Mouse (Mus musculus) liver, postnatal 0 days (tissue): ENCODE data around the gene Rhbdl2. TPM values are rescaled to one million over a fixed set of nuclear protein-coding genes. Genes with fewer than 3 reads are reported as not detected.
A peak's percentile ranks its signal among the peaks of the same experiment; 100 is the strongest.

Experiments used
- ATAC-seq: fragments of 200-750 bp; cut with Nextera tagmentation; 2 replicates; pipeline ENCODE4 v1.8.0; 2017; ENCODE audit warnings: mild to moderate bottlenecking, moderate library complexity
- DNase-seq: peaks from one replicate; pipeline ENCODE4 v3.0.0-alpha.2; 2016
- H3K27ac ChIP-seq: fragments of 300-500 bp; sonication (generic); 2 replicates; pipeline ENCODE4 v1.5.1; 2014; ENCODE audit warnings: antibody characterized with exemption, moderate library complexity, mild to moderate bottlenecking, low read depth
- H3K27me3 ChIP-seq: fragments of 300-500 bp; sonication (generic); 2 replicates; pipeline ENCODE4 v1.6.1; 2014; ENCODE audit warnings: low read length, control low read depth, mixed read lengths; ENCODE audit not compliant: insufficient read depth
- H3K36me3 ChIP-seq: fragments of 300-500 bp; sonication (generic); replicated peaks from 2 replicates; pipeline ENCODE4 v1.6.1; 2014; ENCODE audit warnings: mild to moderate bottlenecking, control low read depth, low read length, moderate library complexity, mixed read lengths; ENCODE audit not compliant: insufficient read depth
- H3K4me1 ChIP-seq: fragments of 300-500 bp; sonication (generic); 2 replicates; pipeline ENCODE4 v1.6.1; 2014; ENCODE audit warnings: antibody characterized with exemption, mild to moderate bottlenecking, control low read depth; ENCODE audit not compliant: insufficient read depth
- H3K4me2 ChIP-seq: fragments of 300-500 bp; sonication (generic); 2 replicates; pipeline ENCODE4 v1.6.1; 2014; ENCODE audit warnings: low read depth, mild to moderate bottlenecking, low read length, moderate library complexity, mixed read lengths
- H3K4me3 ChIP-seq: fragments of 300-500 bp; sonication (generic); 2 replicates; pipeline ENCODE4 v1.5.1; 2014; ENCODE audit warnings: low read depth, low read length
- H3K9ac ChIP-seq: fragments of 300-500 bp; sonication (generic); replicated peaks from 2 replicates; pipeline ENCODE4 v1.6.1; 2014; ENCODE audit warnings: mild to moderate bottlenecking, moderate library complexity
- H3K9me3 ChIP-seq: fragments of 300-500 bp; sonication (generic); 2 replicates; pipeline ENCODE4 v1.6.1; 2016; ENCODE audit warnings: mild to moderate bottlenecking, control low read depth, low read length, mixed read lengths
- CTCF ChIP-seq: sonication (generic); IDR thresholded peaks from 2 replicates; pipeline ENCODE4 v1.5.1; 2016; ENCODE audit warnings: antibody characterized with exemption, low read depth
- EP300 ChIP-seq: IDR thresholded peaks from 2 replicates; pipeline ENCODE4 v1.6.1; 2016; ENCODE audit warnings: antibody characterized with exemption, low read depth, mild to moderate bottlenecking
- WGBS: fragments of 180-500 bp; shearing (Covaris S2); extraction: QIAGEN DNeasy Blood & Tissue Kit; methylation state at CpG from one replicate; pipeline ENCODE4 v1.1.7; 2014; ENCODE audit not compliant: insufficient replicate concordance; 5-methylcytosine and 5-hydroxymethylcytosine counted together
- polyA plus RNA-seq: library from polyadenylated mRNA; unstranded; fragments of >200 nt; fragmentation: Nextera tagmentation; extraction: Ambion mirVana; gene quantifications from 2 replicates; pipeline ENCODE4 v1.2.1, GENCODE M21; 2015

Gene Rhbdl2
- polyA plus RNA-seq, 1 experiment from 2014 or later = not detected

DNA sequence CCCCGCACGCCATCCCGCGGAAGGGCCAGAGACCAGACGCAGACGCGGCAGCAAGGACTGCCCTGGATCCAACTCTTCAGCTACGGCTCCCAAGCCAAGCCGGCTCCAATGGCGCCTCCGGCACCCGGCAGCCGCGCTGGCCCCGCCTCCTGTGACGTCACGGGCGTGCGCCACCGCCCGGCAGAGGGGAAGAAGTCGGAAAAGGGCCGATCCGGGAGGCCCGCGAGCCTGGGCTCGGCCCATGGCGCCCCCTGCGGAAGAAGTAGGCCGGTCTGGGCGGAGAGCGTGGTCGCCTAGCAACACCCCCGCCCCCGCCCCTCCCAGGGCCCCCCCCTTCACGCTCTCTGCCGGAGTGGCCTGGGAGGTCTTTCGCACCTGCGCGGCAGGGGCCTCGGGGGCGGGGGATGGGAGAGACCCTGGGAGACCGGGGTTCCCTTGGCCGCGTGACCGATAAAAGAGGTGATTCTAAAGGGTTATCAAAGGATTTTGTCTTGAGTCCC is 37.5 kb upstream of the Rhbdl2 start, which contains the start of gene Akirin1:
Akirin1 (minus strand) TSS at position 194 of the 500 bp plus-strand sequence.
- DNase-seq (peak; percentile 98), ATAC-seq (peak; percentile 98)
- Histone ChIP-seq H3K4me1 (peaks cover 8% of the 10 kb centered on the region), H3K27me3 (no peaks in the 10 kb centered on the region), H3K9ac (peak within 1 kb of the TSS; percentile 91), H3K27ac (peak within 1 kb of the TSS; percentile 88), H3K4me3 (peak within 1 kb of the TSS; percentile 86), H3K4me2 (peak within 1 kb of the TSS; percentile 87), H3K9me3 (no peaks in the 10 kb centered on the region), H3K36me3 (0 out of 2 replicates have a peak, but pooled peaks cover 4% of the 10 kb centered on the region)
- WGBS = under 1% methylated on average over 36 of the region's 46 CpGs
- TF ChIP-seq EP300 = no peak
- peak; percentile 67 for TF ChIP-seq CTCF

DNA sequence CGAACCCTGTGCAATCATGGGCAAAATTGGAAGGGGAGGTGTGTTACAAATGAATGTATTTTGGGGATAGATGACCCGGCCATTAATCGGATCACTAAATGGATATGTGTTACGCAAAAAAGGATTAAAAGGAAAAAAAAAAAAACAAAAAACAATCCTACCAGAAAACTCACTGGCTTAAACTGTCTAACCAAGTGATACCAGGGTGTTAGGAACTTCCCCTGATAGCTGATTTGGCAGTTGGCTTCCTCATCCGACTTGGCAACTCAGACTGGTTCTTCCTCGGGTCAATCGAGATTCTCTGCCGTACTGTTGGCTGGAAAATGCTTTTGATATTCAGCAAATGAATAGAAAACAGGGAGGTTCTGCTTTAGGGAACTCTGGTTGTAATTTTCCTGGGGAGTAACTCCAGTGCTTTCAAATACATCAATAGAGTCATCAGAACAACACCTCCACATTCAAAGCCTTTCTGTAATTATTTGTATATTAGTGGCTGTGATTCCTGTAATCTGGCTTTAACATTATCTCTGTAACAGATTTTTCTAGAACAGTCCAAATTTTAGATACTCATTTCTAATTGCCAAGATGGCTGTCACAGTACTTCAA is 36.9 kb upstream of the Rhbdl2 start:
- DNase-seq (no peak), ATAC-seq (no peak)
- peak overlapping the region; percentile 86 for H3K4me3 ChIP-seq
- H3K9ac ChIP-seq = peak overlapping the region; percentile 91; the same call in 1 of the 2 replicates
- 0 out of 2 replicates have a peak, but pooled peaks cover 4% of the 10 kb centered on the region for H3K36me3 ChIP-seq
- peaks cover 8% of the 10 kb centered on the region for H3K4me1 ChIP-seq
- TF ChIP-seq CTCF = no peak
- TF ChIP-seq EP300 = no peak
- H3K27ac ChIP-seq = no peak overlapping the region
- WGBS = 1% methylated on average over 8 of the region's 8 CpGs
- peak overlapping the region; percentile 87 for H3K4me2 ChIP-seq
- H3K9me3 ChIP-seq = no peaks in the 10 kb centered on the region
- H3K27me3 ChIP-seq = no peaks in the 10 kb centered on the region

DNA sequence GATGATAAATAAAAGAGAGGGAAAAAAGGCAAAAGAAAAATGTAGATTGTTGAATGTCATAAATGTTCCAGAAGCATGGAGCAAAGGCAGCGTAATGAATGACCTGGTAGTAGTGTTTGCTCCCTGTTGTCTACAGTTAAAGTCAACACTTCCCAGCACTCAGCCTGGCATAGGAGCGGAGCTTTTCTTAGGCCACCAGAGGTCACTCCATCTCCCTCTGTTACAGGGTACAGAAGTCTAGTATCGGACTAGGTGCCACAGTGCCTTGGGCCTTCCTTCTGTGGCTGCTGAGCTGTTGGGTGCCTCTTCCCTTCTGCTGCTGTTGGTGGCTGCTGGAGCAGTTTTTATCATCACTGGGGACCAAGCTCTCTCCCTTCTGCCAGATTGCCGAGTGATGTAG is 29.4 kb upstream of the Rhbdl2 start:
- no peak for TF ChIP-seq EP300
- TF ChIP-seq CTCF = peak; percentile 55
- ATAC-seq = peak; percentile 29; the same call in 1 of the 2 replicates
- H3K4me2 ChIP-seq = no peak overlapping the region

DNA sequence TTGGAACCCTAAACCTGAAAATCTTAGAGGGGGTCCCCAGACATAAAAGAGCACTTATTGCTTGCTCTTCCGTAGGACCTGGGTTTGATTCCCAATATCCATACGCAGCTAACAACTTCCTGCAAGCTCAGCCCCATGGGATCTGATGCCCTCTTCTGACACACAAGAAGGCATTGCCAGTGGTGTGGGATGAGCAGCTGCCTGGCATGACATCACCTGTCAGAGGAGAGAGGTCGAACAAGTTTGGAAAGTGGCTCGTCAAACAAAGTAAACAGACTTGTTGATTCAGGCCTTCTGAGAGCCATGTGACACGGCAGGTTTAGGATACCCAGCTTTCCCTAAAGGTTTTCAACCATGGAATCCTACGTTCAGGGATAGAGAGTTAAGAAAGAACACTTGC is 22.6 kb upstream of the Rhbdl2 start:
- ATAC-seq (peak; percentile 88), DNase-seq (peak; percentile 19)
- H3K36me3 ChIP-seq = no peaks in the 10 kb centered on the region
- H3K4me1 ChIP-seq = no peaks in the 10 kb centered on the region
- H3K27ac ChIP-seq = no peak overlapping the region
- H3K9ac ChIP-seq = no peak overlapping the region
- H3K9me3 ChIP-seq = no peaks in the 10 kb centered on the region
- WGBS = 63% methylated on average over 6 of the region's 6 CpGs
- no peaks in the 10 kb centered on the region for H3K27me3 ChIP-seq
- no peak overlapping the region for H3K4me3 ChIP-seq
- no peak overlapping the region for H3K4me2 ChIP-seq
- TF ChIP-seq CTCF (no peak), EP300 (no peak)

More for the DNA sequence above, 29.4 kb upstream of the Rhbdl2 start:
- DNase-seq = no peak
- H3K4me3 ChIP-seq = no peak overlapping the region
- no peaks in the 10 kb centered on the region for H3K4me1 ChIP-seq
- 49% methylated on average over 4 of the region's 4 CpGs for WGBS
- H3K27ac ChIP-seq = no peak overlapping the region
- H3K9ac ChIP-seq = no peak overlapping the region
- H3K27me3 ChIP-seq = no peaks in the 10 kb centered on the region
- no peaks in the 10 kb centered on the region for H3K36me3 ChIP-seq
- H3K9me3 ChIP-seq = no peaks in the 10 kb centered on the region

DNA sequence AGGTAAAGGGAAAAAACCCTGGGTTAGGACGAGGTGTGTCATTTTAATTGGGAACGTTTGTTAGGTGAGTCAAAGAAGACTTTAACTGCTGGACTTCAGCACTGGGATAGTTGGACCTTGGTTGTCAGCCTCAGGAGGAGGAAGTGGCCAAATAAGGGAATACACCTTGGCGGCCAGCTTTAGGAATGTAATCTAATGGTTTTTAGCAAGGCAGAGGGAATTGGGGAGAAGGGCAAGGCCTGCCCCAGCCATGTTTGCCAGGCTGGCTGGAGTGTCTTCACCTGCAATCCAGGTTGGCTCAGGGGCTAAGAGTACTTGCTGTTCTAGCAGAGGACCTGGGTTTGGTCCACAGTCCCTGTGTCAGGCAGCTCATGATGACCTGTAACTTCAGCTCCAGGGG is 19.9 kb upstream of the Rhbdl2 start:
- no peaks in the 10 kb centered on the region for H3K36me3 ChIP-seq
- no peaks in the 10 kb centered on the region for H3K4me1 ChIP-seq
- H3K9ac ChIP-seq = no peak overlapping the region
- 65% methylated on average over 3 of the region's 3 CpGs for WGBS
- no peak overlapping the region for H3K4me2 ChIP-seq
- no peaks in the 10 kb centered on the region for H3K9me3 ChIP-seq
- DNase-seq (no peak), ATAC-seq (no peak)
- H3K27me3 ChIP-seq = no peaks in the 10 kb centered on the region
- TF ChIP-seq EP300 (no peak), CTCF (no peak)
- no peak overlapping the region for H3K27ac ChIP-seq
- H3K4me3 ChIP-seq = no peak overlapping the region

DNA sequence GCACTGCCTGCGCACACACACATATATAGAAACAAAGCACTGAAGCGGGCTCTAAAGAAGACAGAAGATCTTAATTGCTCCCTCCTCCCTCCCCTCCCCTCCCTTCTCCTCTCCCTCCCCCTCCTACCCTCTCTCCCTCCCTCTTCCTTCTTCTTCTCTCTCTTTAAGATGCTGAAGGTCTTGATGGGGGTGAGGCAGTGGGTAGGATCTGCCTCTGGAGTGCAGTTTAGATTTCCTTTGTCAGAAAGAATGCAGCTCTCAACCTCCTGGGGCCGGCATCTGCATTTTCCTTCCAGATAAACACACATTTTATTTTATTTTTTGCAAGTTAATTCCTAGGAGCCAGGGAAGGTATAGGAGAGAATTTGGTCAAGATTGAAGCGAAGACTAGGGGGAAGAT is 19.4 kb upstream of the Rhbdl2 start:
- H3K27me3 ChIP-seq = no peaks in the 10 kb centered on the region
- no peak overlapping the region for H3K4me3 ChIP-seq
- no peaks in the 10 kb centered on the region for H3K9me3 ChIP-seq
- no peak overlapping the region for H3K9ac ChIP-seq
- WGBS = 69% methylated on average over 4 of the region's 4 CpGs
- DNase-seq = no peak
- no peak for TF ChIP-seq EP300
- no peak for TF ChIP-seq CTCF
- H3K4me1 ChIP-seq = no peaks in the 10 kb centered on the region
- H3K36me3 ChIP-seq = no peaks in the 10 kb centered on the region
- H3K27ac ChIP-seq = no peak overlapping the region
- no peak overlapping the region for H3K4me2 ChIP-seq
- no peak for ATAC-seq

DNA sequence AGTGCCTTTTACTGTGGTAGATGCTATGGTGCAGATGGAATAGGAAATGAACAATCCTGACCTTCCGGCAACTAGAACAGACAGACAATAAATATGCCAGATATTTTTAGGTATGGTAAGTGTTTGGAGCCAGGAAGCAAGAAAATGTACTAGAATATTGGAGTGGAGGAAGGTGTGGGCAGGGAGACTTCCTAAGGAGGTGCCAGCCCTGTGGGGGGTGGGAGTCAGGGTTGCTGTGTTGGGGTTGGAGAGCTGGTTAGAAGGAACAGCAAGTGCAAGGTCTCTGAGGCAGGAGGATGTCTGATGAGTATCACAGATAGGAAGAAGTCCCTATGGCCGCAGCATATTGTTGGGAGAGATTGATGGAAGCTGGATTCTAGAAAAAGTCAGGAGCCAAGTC is 5.0 kb downstream of the Rhbdl2 start:
- Histone ChIP-seq H3K9me3 (no peaks in the 10 kb centered on the region), H3K4me3 (no peak overlapping the region), H3K27me3 (no peaks in the 10 kb centered on the region), H3K4me1 (no peaks in the 10 kb centered on the region), H3K27ac (no peak overlapping the region), H3K4me2 (no peak overlapping the region), H3K9ac (no peak overlapping the region), H3K36me3 (no peaks in the 10 kb centered on the region)
- TF ChIP-seq CTCF (no peak), EP300 (no peak)
- WGBS = 53% methylated on average over 2 of the region's 2 CpGs
- ATAC-seq (no peak), DNase-seq (no peak)
